Mouse (Mus musculus): ENCODE results near the gene Chn2.

DNA sequence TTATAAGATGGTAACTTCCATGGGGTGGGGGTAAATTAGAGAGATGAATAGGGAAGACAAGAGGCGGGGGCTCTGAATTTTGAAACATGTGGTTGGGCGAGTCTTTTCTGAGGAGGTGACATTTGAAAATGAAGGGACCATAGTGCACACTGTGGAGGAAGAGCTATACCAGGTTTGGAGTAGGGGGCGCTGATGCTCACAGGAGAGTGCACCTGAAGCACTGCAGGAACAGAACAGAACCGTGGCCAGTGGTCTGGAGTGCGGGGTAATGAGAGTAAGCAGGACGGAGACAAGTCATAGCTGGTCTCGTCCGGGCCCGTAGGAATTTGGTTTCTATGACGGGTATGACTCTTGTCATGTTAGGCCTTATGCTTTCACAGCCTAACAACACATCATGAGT, 18.3 kb downstream of the Chn2 start:
- TF ChIP-seq POLR2A (IDR thresholded peaks at IDR 0.05; ENCODE audit: low read depth, low read length) (no peak), BHLHE40 (IDR thresholded peaks at IDR 0.05; ENCODE audit: low read depth, low read length) (no peak), JUND (conservative IDR thresholded peaks at IDR 0.05; ENCODE audit: low read depth, low read length) (no peak), KAT2A (IDR thresholded peaks at IDR 0.05; ENCODE audit: insufficient replicate concordance, low read length) (no peak), TBP (conservative IDR thresholded peaks at IDR 0.05; ENCODE audit: low read depth, low read length) (no peak), ZNF384 (IDR thresholded peaks at IDR 0.05; ENCODE audit: low read depth, low read length) (no peak), USF2 (conservative IDR thresholded peaks at IDR 0.05; ENCODE audit: low read depth, low read length) (no peak), CTCF (conservative IDR thresholded peaks at IDR 0.05 in 1 of 2, IDR thresholded peaks at IDR 0.05 in 1 of 2; ENCODE audit: low read depth in 2 of 2, low read length in 2 of 2) (peak in 1 of 2 experiments; percentile 39; a peak in 2 of 4 replicates), EP300 (IDR thresholded peaks at IDR 0.05; ENCODE audit: low read length) (no peak), MAFK (IDR thresholded peaks at IDR 0.05; ENCODE audit: insufficient replicate concordance, low read length) (no peak), GABPA (IDR thresholded peaks at IDR 0.05; ENCODE audit: insufficient replicate concordance, low read depth, low read length) (no peak), IRF4 (IDR thresholded peaks at IDR 0.05; ENCODE audit: low read depth, low read length) (no peak), SIN3A (IDR thresholded peaks at IDR 0.05; ENCODE audit: low read length) (no peak), POLR2AphosphoS2 (IDR thresholded peaks at IDR 0.05; ENCODE audit: low read depth, low read length) (no peak)
